Comparison of ENCODE assay signal across 11 mouse cellular contexts in the genomic region with DNA sequence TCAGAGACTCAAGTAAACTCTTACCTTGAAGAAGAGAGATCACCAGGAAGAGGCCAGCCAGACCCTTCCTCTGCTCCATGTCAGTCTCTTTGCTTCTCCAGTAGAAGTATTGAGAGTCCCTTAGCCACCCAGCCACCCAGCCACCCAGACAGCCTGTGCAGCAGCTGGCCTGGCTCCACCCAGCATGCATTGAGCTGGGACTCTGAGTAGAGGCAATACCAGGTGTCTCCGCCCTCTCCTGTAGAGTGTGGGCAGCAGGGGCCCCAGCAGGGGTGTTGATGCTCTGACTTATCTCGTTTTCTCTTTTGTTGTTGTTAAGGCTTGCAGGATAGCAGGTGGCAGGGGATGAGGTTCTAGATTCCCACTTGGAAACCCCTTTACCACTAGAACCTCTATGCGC. TPM values are rescaled to one million over a fixed set of nuclear protein-coding genes. Genes with fewer than 3 reads are reported as not detected.
DNase-seq lines count a peak whose midpoint lies in the region; ATAC-seq and TF ChIP-seq lines count a peak whose summit lies in the region.
"Had no signal": no experiment of that assay in that cellular context is flagged by ENCODE, and none has a peak within 500 bp of the region (broad histone marks: within the 10 kb centered on the region; RNA-seq: fewer than 3 reads in every experiment).

A gene (minus strand): TSS at position 190 of the 400 bp plus-strand sequence.

- H3K4me1 ChIP-seq in spleen, adult 2 months (ENCODE audit: control insufficient read depth, insufficient read depth, insufficient read length) = no peaks in the 10 kb centered on the region; the same call in 1 of the 2 replicates
- peaks cover 7% of the 10 kb centered on the region; the same call in 1 of the 2 replicates for H3K4me1 ChIP-seq in liver, embryonic 11.5 days (replicated peaks; ENCODE audit: control insufficient read depth, insufficient read depth, low read length)
- H3K4me1 ChIP-seq in small intestine, adult 2 months (ENCODE audit: control insufficient read depth, insufficient read depth, insufficient read length, low read length) = no peaks in the 10 kb centered on the region
- no peaks in the 10 kb centered on the region for H3K4me1 ChIP-seq in forebrain, embryonic 16.5 days (replicated peaks; ENCODE audit: control insufficient read depth, insufficient read depth, low read length)
- H3K4me1 ChIP-seq in heart, embryonic 10.5 days = 0 out of 2 replicates have a peak, but pooled peaks cover 2% of the 10 kb centered on the region
- H3K4me1 ChIP-seq: forebrain, embryonic 13.5 days; limb, embryonic 12.5 days had no signal

- peak in 1 of 2 experiments; percentile 53 for DNase-seq in spleen, adult 2 months (ENCODE audit: low read depth in 1 of 2, low spot score in 2 of 2)
- DNase-seq in spleen, adult 12 weeks (ENCODE audit: low spot score) = no peak
- no peak for DNase-seq in liver, embryonic 11.5 days (ENCODE audit: low spot score)
- DNase-seq in heart, embryonic 10.5 days (ENCODE audit: low spot score) = no peak
- no peak for DNase-seq in right cerebral cortex, postnatal 36 days (ENCODE audit: low spot score in 2 of 2)
- DNase-seq: kidney, adult 2 months had no signal

- TF ChIP-seq CTCF in spleen, adult 2 months (IDR thresholded peaks at IDR 0.05; ENCODE audit: extremely low read depth, insufficient read depth, insufficient read length, insufficient replicate concordance) = no peak
- TF ChIP-seq CTCF in small intestine, adult 2 months (IDR thresholded peaks at IDR 0.05; ENCODE audit: extremely low read depth, insufficient read length, insufficient replicate concordance, low read depth, low read length) = no peak

- H3K9me3 ChIP-seq in liver, embryonic 11.5 days (ENCODE audit: control insufficient read depth, low read length) = no peaks in the 10 kb centered on the region
- H3K9me3 ChIP-seq in forebrain, embryonic 16.5 days (ENCODE audit: control insufficient read depth, low read length) = no peaks in the 10 kb centered on the region
- no peaks in the 10 kb centered on the region for H3K9me3 ChIP-seq in heart, embryonic 10.5 days
- H3K9me3 ChIP-seq: forebrain, embryonic 13.5 days; limb, embryonic 12.5 days had no signal

- peak; percentile 76 for ATAC-seq in liver, embryonic 11.5 days (replicated peaks; ENCODE audit: low FRiP score)
- no peak for ATAC-seq in forebrain, embryonic 16.5 days
- ATAC-seq: forebrain, embryonic 13.5 days had no signal

- peak within 1 kb of the TSS; percentile 53 for H3K4me3 ChIP-seq in spleen, adult 2 months (ENCODE audit: extremely low read depth, insufficient read depth, insufficient read length)
- no peak within 1 kb of the TSS for H3K4me3 ChIP-seq in liver, embryonic 11.5 days (ENCODE audit: low read depth, low read length)
- peak within 1 kb of the TSS; percentile 40 for H3K4me3 ChIP-seq in small intestine, adult 2 months (ENCODE audit: low read depth, low read length)
- no peak within 1 kb of the TSS for H3K4me3 ChIP-seq in forebrain, embryonic 16.5 days (replicated peaks; ENCODE audit: low read length)
- H3K4me3 ChIP-seq in heart, embryonic 10.5 days = no peak within 1 kb of the TSS
- H3K4me3 ChIP-seq: forebrain, embryonic 13.5 days; limb, embryonic 12.5 days had no signal

- H3K4me2 ChIP-seq in liver, embryonic 11.5 days = no peak within 1 kb of the TSS
- no peak within 1 kb of the TSS for H3K4me2 ChIP-seq in forebrain, embryonic 16.5 days (ENCODE audit: low read length)
- H3K4me2 ChIP-seq: forebrain, embryonic 13.5 days; limb, embryonic 12.5 days had no signal

- peak; percentile 57; the same call in 1 of the 2 replicates for TF ChIP-seq POLR2A in spleen, adult 2 months (IDR thresholded peaks at IDR 0.05; ENCODE audit: low read depth, low read length)
- peak; percentile 33; the same call in 1 of the 2 replicates for TF ChIP-seq POLR2A in small intestine, adult 2 months (IDR thresholded peaks at IDR 0.05; ENCODE audit: low read depth, low read length)

- H3K27me3 ChIP-seq in spleen, adult 2 months (ENCODE audit: control insufficient read depth, insufficient read depth, low read length) = no peaks in the 10 kb centered on the region
- H3K27me3 ChIP-seq in liver, embryonic 11.5 days (replicated peaks; ENCODE audit: control insufficient read depth, insufficient read depth, low read length) = 0 out of 2 replicates have a peak, but pooled peaks cover 3% of the 10 kb centered on the region
- peaks cover 6% of the 10 kb centered on the region; the same call in 1 of the 2 replicates for H3K27me3 ChIP-seq in small intestine, adult 2 months (ENCODE audit: control insufficient read depth, insufficient read depth, low read length)
- peaks cover 2% of the 10 kb centered on the region; the same call in 1 of the 2 replicates for H3K27me3 ChIP-seq in forebrain, embryonic 16.5 days (replicated peaks; ENCODE audit: control insufficient read depth, insufficient read depth, low read length)
- peaks cover 15% of the 10 kb centered on the region; the same call in 1 of the 2 replicates for H3K27me3 ChIP-seq in heart, embryonic 10.5 days (ENCODE audit: insufficient read depth, poor library complexity, severe bottlenecking)

- H3K36me3 ChIP-seq in spleen, adult 2 months (ENCODE audit: control insufficient read depth, insufficient read depth, low read length) = no peaks in the 10 kb centered on the region
- no peaks in the 10 kb centered on the region for H3K36me3 ChIP-seq in liver, embryonic 11.5 days (ENCODE audit: control insufficient read depth, insufficient read depth, low read length)
- no peaks in the 10 kb centered on the region for H3K36me3 ChIP-seq in small intestine, adult 2 months (ENCODE audit: control insufficient read depth, insufficient read depth, low read length)
- H3K36me3 ChIP-seq in forebrain, embryonic 16.5 days (ENCODE audit: control insufficient read depth, insufficient read depth) = no peaks in the 10 kb centered on the region
- no peaks in the 10 kb centered on the region for H3K36me3 ChIP-seq in heart, embryonic 10.5 days
- H3K36me3 ChIP-seq: limb, embryonic 12.5 days had no signal

- H3K9ac ChIP-seq in liver, embryonic 11.5 days (ENCODE audit: low read depth, low read length) = no peak within 1 kb of the TSS
- H3K9ac ChIP-seq in forebrain, embryonic 16.5 days (replicated peaks; ENCODE audit: low read depth, low read length) = no peak within 1 kb of the TSS
- H3K9ac ChIP-seq: forebrain, embryonic 13.5 days; limb, embryonic 12.5 days had no signal

- H3K27ac ChIP-seq in spleen, adult 2 months (ENCODE audit: insufficient read depth, low read length) = peak within 1 kb of the TSS; percentile 83
- H3K27ac ChIP-seq in liver, embryonic 11.5 days (ENCODE audit: low read depth, low read length) = no peak within 1 kb of the TSS
- no peak within 1 kb of the TSS; the same call in 1 of the 2 replicates for H3K27ac ChIP-seq in small intestine, adult 2 months (ENCODE audit: insufficient read depth, low read depth, low read length)
- H3K27ac ChIP-seq in forebrain, embryonic 16.5 days (ENCODE audit: low read length) = no peak within 1 kb of the TSS
- H3K27ac ChIP-seq in heart, embryonic 10.5 days = no peak within 1 kb of the TSS
- H3K27ac ChIP-seq: forebrain, embryonic 13.5 days; limb, embryonic 12.5 days had no signal

- WGBS in spleen, adult 2 months = 49% methylated on average over 3 of the region's 3 CpGs
- WGBS in liver, embryonic 11.5 days = 56% methylated on average over 3 of the region's 3 CpGs
- 48% methylated on average over 3 of the region's 3 CpGs for WGBS in small intestine, adult 2 months
- 71% methylated on average over 3 of the region's 3 CpGs for WGBS in forebrain, embryonic 16.5 days
- 51% methylated on average over 3 of the region's 3 CpGs for WGBS in heart, embryonic 10.5 days

RNA-seq across cellular contexts. Expression of the gene that starts here (rescaled TPM):
- polyA plus RNA-seq in spleen, adult 2 months (2012; rRNA removed) = 12.8 and 14.5 TPM in 2 replicates
- 0.23 and 0.55 TPM in 2 replicates for polyA plus RNA-seq in liver, embryonic 11.5 days (2014; fragmentation: Nextera tagmentation; extraction: Ambion mirVana)
- 2.8 and 4.0 TPM in 2 replicates for polyA plus RNA-seq in small intestine, adult 2 months (2012; rRNA removed)
- polyA plus RNA-seq in forebrain, embryonic 16.5 days (2015; fragmentation: Nextera tagmentation; extraction: Ambion mirVana) = not detected in 2 replicates
- not detected in 2 replicates for polyA plus RNA-seq in heart, embryonic 10.5 days (2016; fragmentation: Nextera tagmentation; extraction: Ambion mirVana)
- polyA plus RNA-seq: brain, embryonic 14.5 days; forebrain, embryonic 13.5 days had no signal

Comparison
In these comparisons a context has a peak if more than half of its experiments do, and no peak if none do; other contexts are left out.
1. Peak in ATAC-seq in liver, embryonic 11.5 days; RNA of the gene not detected or under 1 TPM.
2. H3K4me3 ChIP-seq: peak in spleen, adult 2 months (single experiment) and small intestine, adult 2 months (single experiment); none in liver, embryonic 11.5 days (single experiment), forebrain, embryonic 16.5 days (single experiment) and heart, embryonic 10.5 days (single experiment).